Mouse (Mus musculus) hindbrain, embryonic 11.5 days (tissue): ENCODE measurements around the gene Ssh1. TPM values are rescaled to one million over a fixed set of nuclear protein-coding genes. Genes with fewer than 3 reads are reported as not detected.
A peak's percentile ranks its signal among the peaks of the same experiment; 100 is the strongest.

Source experiments
- ATAC-seq: fragments of 200-750 bp; cut with Nextera tagmentation; 2 replicates; pipeline ENCODE4 v1.8.0; 2017; ENCODE audit warnings: mild to moderate bottlenecking, moderate TSS enrichment, moderate library complexity; ENCODE audit not compliant: low FRiP score
- DNase-seq: peaks from one replicate; pipeline ENCODE4 v3.0.0-alpha.2; 2015; ENCODE audit warnings: low spot score
- H3K27ac ChIP-seq: fragments of 300-500 bp; sonication (generic); 2 replicates; pipeline ENCODE4 v1.5.1; 2014; ENCODE audit warnings: mild to moderate bottlenecking, low read depth, low read length
- H3K27me3 ChIP-seq: fragments of 300-500 bp; sonication (generic); 2 replicates; pipeline ENCODE4 v1.6.1; 2014; ENCODE audit warnings: mild to moderate bottlenecking, low read length, moderate library complexity, mixed read lengths; ENCODE audit not compliant: control insufficient read depth, insufficient read depth
- H3K36me3 ChIP-seq: fragments of 300-500 bp; sonication (generic); 2 replicates; pipeline ENCODE4 v1.6.1; 2014; ENCODE audit warnings: mild to moderate bottlenecking, low read length, moderate library complexity, mixed read lengths; ENCODE audit not compliant: control insufficient read depth, insufficient read depth
- H3K4me1 ChIP-seq: fragments of 300-500 bp; sonication (generic); replicated peaks from 2 replicates; pipeline ENCODE4 v1.6.1; 2014; ENCODE audit warnings: low read length, mixed read lengths; ENCODE audit not compliant: control insufficient read depth, insufficient read depth
- H3K4me2 ChIP-seq: fragments of 300-500 bp; sonication (generic); replicated peaks from 2 replicates; pipeline ENCODE4 v1.6.1; 2014; ENCODE audit warnings: mild to moderate bottlenecking, low read depth, low read length
- H3K4me3 ChIP-seq: fragments of 300-500 bp; sonication (generic); 2 replicates; pipeline ENCODE4 v1.5.1; 2014; ENCODE audit warnings: low read depth, low read length
- H3K9ac ChIP-seq: fragments of 300-500 bp; sonication (generic); 2 replicates; pipeline ENCODE4 v1.6.1; 2014; ENCODE audit warnings: low read depth, low read length
- H3K9me3 ChIP-seq: fragments of 300-500 bp; sonication (generic); 2 replicates; pipeline ENCODE4 v1.6.1; 2016; ENCODE audit warnings: low read length; ENCODE audit not compliant: control insufficient read depth
- WGBS: fragments of 180-500 bp; shearing (Covaris S2); extraction: QIAGEN DNeasy Blood & Tissue Kit; methylation state at CpG from one replicate; pipeline ENCODE4 v1.1.7; 2014; 5-methylcytosine and 5-hydroxymethylcytosine counted together
- polyA plus RNA-seq: library from polyadenylated mRNA; unstranded; fragments of >200 nt; fragmentation: Nextera tagmentation; extraction: Ambion mirVana; gene quantifications from 2 replicates; pipeline ENCODE4 v1.2.1, GENCODE M21; 2014

Ssh1 gene
- polyA plus RNA-seq, 1 experiment from 2014 or later = 30.3 TPM

DNA sequence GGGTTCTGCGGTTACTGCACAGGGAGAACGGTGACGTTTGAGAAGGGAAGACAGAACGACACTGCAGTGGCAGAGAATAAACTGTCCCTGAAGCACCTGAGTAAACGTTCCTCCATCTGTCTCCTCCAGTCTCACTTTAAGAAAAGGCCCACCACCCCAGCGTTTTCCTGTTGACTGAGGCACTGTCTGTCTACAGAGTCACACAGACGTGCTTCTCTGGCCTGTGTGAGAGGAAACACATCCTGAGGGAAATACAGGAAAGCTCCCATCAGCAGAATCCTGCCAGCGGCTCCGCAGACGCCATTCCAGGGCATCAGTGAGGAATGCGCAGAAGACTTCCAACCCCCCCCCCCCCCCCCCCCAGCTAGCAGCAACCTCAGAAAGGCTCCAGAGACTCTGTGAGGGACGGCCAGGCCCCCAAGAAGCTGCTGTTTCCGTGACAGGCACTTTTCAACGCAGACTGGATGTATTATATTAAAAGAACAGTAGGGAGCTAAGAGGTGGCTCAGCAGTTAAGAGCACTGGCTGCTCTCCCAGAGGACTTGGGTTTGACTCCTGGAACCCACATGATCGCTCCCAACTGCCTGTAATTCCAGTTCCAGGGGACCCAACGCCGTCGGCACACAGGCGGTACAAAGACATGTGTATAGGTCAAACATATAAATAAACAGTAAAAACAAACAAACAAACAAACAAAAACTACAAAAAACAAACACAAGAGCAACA, 104.3 kb downstream of the Ssh1 start:
- DNase-seq (peak; percentile 25), ATAC-seq (no peak)
- H3K4me1 ChIP-seq = peaks cover 16% of the 10 kb centered on the region
- H3K27me3 ChIP-seq = no peaks in the 10 kb centered on the region
- H3K9me3 ChIP-seq = no peaks in the 10 kb centered on the region
- H3K27ac ChIP-seq = peak overlapping the region; percentile 45
- H3K36me3 ChIP-seq = no peaks in the 10 kb centered on the region
- peak overlapping the region; percentile 2; the same call in 1 of the 2 replicates for H3K4me2 ChIP-seq
- H3K9ac ChIP-seq = no peak overlapping the region
- 28% methylated on average over 18 of the region's 19 CpGs for WGBS
- no peak overlapping the region for H3K4me3 ChIP-seq

DNA sequence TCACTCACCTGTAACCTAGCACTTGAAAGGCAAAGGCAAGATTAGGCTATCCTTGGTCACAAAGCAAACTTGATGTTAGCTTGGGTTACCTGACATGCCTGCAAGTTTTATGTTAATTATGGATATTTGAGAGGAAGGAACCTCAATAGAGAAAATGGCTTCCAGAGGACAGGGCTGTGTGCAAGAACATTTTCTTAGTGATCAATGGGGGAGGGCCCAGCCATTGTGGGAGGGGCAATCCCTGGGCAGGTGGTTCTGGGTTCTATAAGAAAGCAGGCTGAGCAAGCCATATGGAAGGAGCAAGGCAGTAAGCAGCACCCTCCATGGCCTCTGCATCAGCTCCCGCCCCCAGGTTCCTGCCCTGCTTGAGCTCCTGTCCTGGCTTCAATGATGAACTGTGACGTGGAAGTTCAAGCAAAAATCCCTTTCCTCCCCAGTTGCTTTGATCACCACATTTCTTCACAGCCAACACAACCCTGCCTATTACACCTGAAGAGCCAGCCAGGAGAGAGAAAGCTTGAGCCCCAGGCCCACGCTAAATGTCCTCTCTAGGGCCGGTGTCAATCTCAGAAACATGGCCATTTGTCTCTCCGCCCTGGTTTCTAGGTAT, 105.4 kb downstream of the Ssh1 start:
- peaks cover 20% of the 10 kb centered on the region for H3K4me1 ChIP-seq
- no peak for ATAC-seq
- H3K27me3 ChIP-seq = no peaks in the 10 kb centered on the region
- no peak overlapping the region for H3K27ac ChIP-seq
- H3K4me2 ChIP-seq = no peak overlapping the region
- 87% methylated on average over 5 of the region's 5 CpGs for WGBS
- no peaks in the 10 kb centered on the region for H3K36me3 ChIP-seq
- no peak overlapping the region for H3K9ac ChIP-seq
- DNase-seq = no peak
- H3K9me3 ChIP-seq = no peaks in the 10 kb centered on the region
- no peak overlapping the region for H3K4me3 ChIP-seq

DNA sequence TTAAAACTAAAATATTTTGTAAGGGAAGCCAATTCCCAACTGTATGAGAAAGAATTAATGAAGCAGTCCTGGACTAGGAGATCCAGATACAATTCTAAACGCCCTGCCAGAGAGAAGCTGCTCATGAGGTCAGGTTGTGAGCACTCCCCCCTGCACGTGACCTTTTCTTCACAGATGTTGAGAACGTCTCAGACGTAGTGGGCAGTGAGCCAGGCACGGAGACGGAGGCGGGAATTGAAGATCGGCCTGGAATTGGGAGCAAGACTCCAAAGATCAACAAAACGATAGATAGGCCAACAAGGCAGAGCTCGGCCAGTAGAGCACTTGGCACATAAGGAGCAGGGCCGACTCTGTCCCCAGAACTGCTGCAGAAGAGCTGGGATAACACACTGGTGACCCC, 106.6 kb downstream of the Ssh1 start:
- 75% methylated on average over 11 of the region's 11 CpGs for WGBS
- no peaks in the 10 kb centered on the region for H3K9me3 ChIP-seq
- no peak overlapping the region for H3K4me3 ChIP-seq
- ATAC-seq (no peak), DNase-seq (peak; percentile 10)
- H3K36me3 ChIP-seq = no peaks in the 10 kb centered on the region
- H3K4me2 ChIP-seq = no peak overlapping the region
- H3K27ac ChIP-seq = no peak overlapping the region
- peaks cover 27% of the 10 kb centered on the region for H3K4me1 ChIP-seq
- no peak overlapping the region for H3K9ac ChIP-seq
- no peaks in the 10 kb centered on the region for H3K27me3 ChIP-seq

Other genes with a start within 250 kb of the Ssh1 start
- 45.1 and 51.1 TPM in 2 replicates for gene Sart3, start 221.4 kb downstream of the Ssh1 start, polyA plus RNA-seq
- gene Iscu, start 221.1 kb downstream of the Ssh1 start, polyA plus RNA-seq = 108 TPM in 2 replicates
- gene Tmem119, start 193.4 kb downstream of the Ssh1 start, polyA plus RNA-seq = 18.8 and 21.3 TPM in 2 replicates
- 0.96 and 1.0 TPM in 2 replicates for gene Selplg, start 161.2 kb downstream of the Ssh1 start, polyA plus RNA-seq
- gene Coro1c, start 85.1 kb downstream of the Ssh1 start, polyA plus RNA-seq = 192 and 230 TPM in 2 replicates
- gene Dao, start 9.8 kb upstream of the Ssh1 start, polyA plus RNA-seq = not detected in 2 replicates
- gene Usp30, start 71.6 kb upstream of the Ssh1 start, polyA plus RNA-seq = 11.0 and 11.1 TPM in 2 replicates
- gene Svop, start 97.7 kb upstream of the Ssh1 start, polyA plus RNA-seq = 26.7 and 29.6 TPM in 2 replicates
- gene Alkbh2, start 134.3 kb upstream of the Ssh1 start, polyA plus RNA-seq = 9.4 and 9.8 TPM in 2 replicates
- gene Ung, start 136.5 kb upstream of the Ssh1 start, polyA plus RNA-seq = 18.1 and 25.5 TPM in 2 replicates
- 1.4 and 1.6 TPM in 2 replicates for gene Acacb, start 152.6 kb upstream of the Ssh1 start, polyA plus RNA-seq